Mouse (Mus musculus) embryonic fibroblast, embryonic 13.5 days (primary cell): ENCODE measurements around the gene Cpn1. TPM values are rescaled to one million over a fixed set of nuclear protein-coding genes. Genes with fewer than 3 reads are reported as not detected.

Source experiments
- H3K27ac ChIP-seq: 2 replicates; pipeline ENCODE4 v1.5.1; 2012; ENCODE audit warnings: low read length, control low read depth, inconsistent platforms; ENCODE audit not compliant: insufficient read depth
- H3K4me1 ChIP-seq: 2 replicates; pipeline ENCODE4 v1.6.1; 2011; ENCODE audit warnings: low read length; ENCODE audit not compliant: control insufficient read depth, insufficient read depth
- H3K4me3 ChIP-seq: 2 replicates; pipeline ENCODE4 v1.5.1; 2011; ENCODE audit warnings: mild to moderate bottlenecking, control low read depth, low read length; ENCODE audit not compliant: insufficient read depth
- CTCF ChIP-seq: IDR thresholded peaks from 2 replicates; pipeline ENCODE4 v1.5.1; 2011; ENCODE audit warnings: mild to moderate bottlenecking, control low read depth, low read length, moderate library complexity, borderline replicate concordance; ENCODE audit not compliant: insufficient read depth
- POLR2A ChIP-seq: IDR thresholded peaks from 2 replicates; pipeline ENCODE4 v1.6.1; 2011; ENCODE audit warnings: low read depth, mild to moderate bottlenecking, control low read depth, low read length, moderate library complexity
- polyA plus RNA-seq: library from polyadenylated mRNA; stranded (reverse); fragments of >200 nt; gene quantifications from 2 replicates; pipeline ENCODE4 v1.2.4, GENCODE M21; 2011; ENCODE audit warnings: low read depth; ENCODE audit not compliant: missing spikeins, insufficient read length

The Cpn1 gene
- polyA plus RNA-seq, 1 experiment = not detected

DNA sequence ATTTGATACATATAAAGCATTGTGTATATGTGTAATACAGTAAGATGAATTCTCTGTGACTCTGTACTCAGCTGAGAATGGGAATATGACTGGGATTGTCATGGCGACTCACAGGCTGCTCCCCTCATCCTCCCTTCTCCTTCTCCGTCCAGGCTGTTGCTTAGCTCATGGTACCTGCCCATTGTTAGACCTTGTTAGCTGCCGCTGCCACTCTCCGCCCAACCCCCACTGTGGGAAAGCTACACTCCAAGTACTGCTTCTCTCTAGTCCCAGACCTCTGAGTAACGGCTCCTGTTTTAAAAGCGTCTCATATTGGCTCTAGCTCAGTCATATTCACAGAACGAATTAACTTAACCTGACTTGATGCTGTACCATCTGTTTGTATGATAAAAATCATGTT, 33.4 kb upstream of the Cpn1 start:
- H3K4me1 ChIP-seq = no peaks in the 10 kb centered on the region
- TF ChIP-seq POLR2A (no peak), CTCF (no peak)
- no peak overlapping the region for H3K4me3 ChIP-seq
- no peak overlapping the region for H3K27ac ChIP-seq

- Histone ChIP-seq H3K4me3 (no peak overlapping the region), H3K27ac (no peak overlapping the region), H3K4me1 (no peaks in the 10 kb centered on the region)
- TF ChIP-seq CTCF = no peak
- TF ChIP-seq POLR2A = no peak
Measured at GRCm38 (mm10) chr19:44013862-44014261, 27.5 kb upstream of the Cpn1 start.

GRCm38 (mm10) chr19:44008784-44009183, 22.4 kb upstream of the Cpn1 start:
- no peak for TF ChIP-seq POLR2A
- TF ChIP-seq CTCF = no peak
- H3K27ac ChIP-seq = no peak overlapping the region
- no peak overlapping the region for H3K4me3 ChIP-seq
- no peaks in the 10 kb centered on the region; the same call in 1 of the 2 replicates for H3K4me1 ChIP-seq

DNA sequence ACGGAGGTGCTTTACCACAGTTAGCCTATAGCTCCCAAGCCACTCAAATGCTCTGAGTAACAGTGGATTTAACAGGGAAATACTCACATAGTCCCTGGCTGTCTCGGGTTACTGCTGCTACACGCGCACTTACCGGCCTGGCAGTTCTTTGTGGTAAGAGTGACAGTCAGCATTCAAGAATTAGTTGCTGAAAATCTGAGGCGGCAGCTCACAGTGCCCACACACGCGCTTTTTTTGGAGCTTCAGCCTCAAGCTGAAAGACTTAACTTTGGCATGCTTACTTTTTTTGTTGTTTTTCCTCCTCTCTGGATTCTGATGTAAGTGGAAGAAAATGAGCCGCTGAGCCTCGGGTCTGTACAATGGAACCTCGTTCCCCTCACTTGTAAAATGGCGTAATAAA, 20.8 kb upstream of the Cpn1 start:
- Histone ChIP-seq H3K4me1 (no peaks in the 10 kb centered on the region; the same call in 1 of the 2 replicates), H3K4me3 (no peak overlapping the region), H3K27ac (peak overlapping the region; percentile 68)
- TF ChIP-seq POLR2A (no peak), CTCF (no peak)

- no peak overlapping the region for H3K27ac ChIP-seq
- TF ChIP-seq CTCF (no peak), POLR2A (no peak)
- H3K4me1 ChIP-seq = no peaks in the 10 kb centered on the region; the same call in 1 of the 2 replicates
- no peak overlapping the region for H3K4me3 ChIP-seq
Measured at GRCm38 (mm10) chr19:44005025-44005424, 18.7 kb upstream of the Cpn1 start.

DNA sequence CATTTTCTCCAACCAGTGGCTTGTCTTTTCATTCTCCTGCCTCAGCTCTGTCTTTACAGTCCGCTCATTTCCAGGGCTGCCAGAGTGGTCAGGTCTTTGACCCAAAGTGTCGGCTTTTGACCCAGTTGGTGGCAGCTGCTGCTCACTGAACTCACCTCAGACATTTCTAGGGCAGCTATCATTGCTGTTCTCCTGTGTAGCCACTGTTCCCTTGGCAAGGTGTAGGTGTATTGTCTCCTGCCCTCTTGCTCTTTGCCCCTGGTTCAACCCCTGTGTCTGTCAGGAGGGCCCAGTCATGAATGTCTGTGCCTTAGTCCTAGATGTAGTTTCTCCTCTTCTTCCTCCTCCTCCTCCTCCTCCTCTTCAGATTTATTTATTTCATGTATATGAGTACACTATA, 17.9 kb upstream of the Cpn1 start:
- H3K4me3 ChIP-seq = no peak overlapping the region
- TF ChIP-seq CTCF = no peak
- TF ChIP-seq POLR2A = no peak
- H3K4me1 ChIP-seq = no peaks in the 10 kb centered on the region; the same call in 1 of the 2 replicates
- H3K27ac ChIP-seq = no peak overlapping the region

DNA sequence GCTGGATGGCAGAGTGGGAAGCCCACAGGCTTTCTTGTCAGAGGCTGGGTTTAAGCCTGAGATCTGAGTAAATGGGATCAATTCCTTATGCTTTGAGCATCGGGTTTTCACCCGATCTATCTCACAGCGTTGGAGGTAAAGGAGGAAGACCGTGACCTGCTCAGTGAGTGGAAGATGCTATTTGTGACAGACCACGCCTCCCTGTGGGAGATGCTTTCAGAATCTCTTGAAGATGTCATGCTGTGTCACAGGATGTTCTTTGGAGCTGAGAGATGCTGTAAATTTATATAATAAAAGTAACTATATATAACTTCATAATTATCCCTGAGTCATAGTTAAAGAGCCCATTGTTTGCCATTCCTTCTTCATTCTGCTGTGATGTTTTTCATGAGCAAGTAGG, 14.4 kb upstream of the Cpn1 start:
- no peak overlapping the region for H3K4me3 ChIP-seq
- no peak overlapping the region for H3K27ac ChIP-seq
- no peak for TF ChIP-seq POLR2A
- no peak for TF ChIP-seq CTCF
- no peaks in the 10 kb centered on the region for H3K4me1 ChIP-seq

GRCm38 (mm10) chr19:44000061-44000460, 13.7 kb upstream of the Cpn1 start:
- Histone ChIP-seq H3K4me3 (no peak overlapping the region), H3K4me1 (no peaks in the 10 kb centered on the region), H3K27ac (no peak overlapping the region)
- TF ChIP-seq CTCF (no peak), POLR2A (no peak)

DNA sequence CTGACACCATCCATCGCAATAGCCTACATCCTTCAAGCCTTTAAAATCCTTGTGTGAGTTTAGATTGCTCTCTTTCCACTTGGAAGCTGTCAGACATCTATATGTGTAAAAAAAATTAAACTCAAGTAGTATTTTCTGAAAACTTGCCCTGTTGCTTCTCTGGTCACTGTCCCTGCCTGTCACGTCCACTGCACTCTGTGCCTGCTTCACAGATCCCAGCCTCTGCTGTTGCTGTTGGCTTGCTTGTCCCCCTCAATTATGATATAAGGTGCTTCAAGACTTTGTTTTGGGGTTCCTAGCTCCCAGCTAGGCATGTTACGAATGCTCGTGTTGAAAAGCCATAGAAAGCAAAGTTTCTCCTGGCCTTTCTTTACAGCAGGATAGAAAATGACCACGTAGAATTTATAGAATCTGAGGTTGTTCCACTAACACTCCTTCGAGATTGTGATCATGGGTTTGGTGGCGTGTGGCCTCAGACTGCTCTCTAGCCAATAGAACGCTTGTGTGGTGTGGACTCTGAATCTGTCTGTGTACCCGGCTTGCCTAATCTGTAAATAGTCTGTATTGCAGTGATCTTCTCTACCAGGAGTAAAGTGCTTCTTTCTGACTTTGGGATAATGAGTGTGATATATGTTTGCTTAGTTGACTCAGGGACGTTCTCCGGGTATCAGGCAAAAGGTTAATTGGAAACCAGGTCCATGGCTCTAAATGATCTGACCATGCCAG, 12.6 kb upstream of the Cpn1 start:
- TF ChIP-seq CTCF = no peak
- TF ChIP-seq POLR2A = no peak
- Histone ChIP-seq H3K4me1 (no peaks in the 10 kb centered on the region), H3K4me3 (no peak overlapping the region), H3K27ac (no peak overlapping the region)

GRCm38 (mm10) chr19:43998101-43998500, 11.7 kb upstream of the Cpn1 start:
- H3K4me3 ChIP-seq = no peak overlapping the region
- H3K27ac ChIP-seq = no peak overlapping the region
- no peaks in the 10 kb centered on the region for H3K4me1 ChIP-seq
- TF ChIP-seq CTCF (no peak), POLR2A (no peak)

DNA sequence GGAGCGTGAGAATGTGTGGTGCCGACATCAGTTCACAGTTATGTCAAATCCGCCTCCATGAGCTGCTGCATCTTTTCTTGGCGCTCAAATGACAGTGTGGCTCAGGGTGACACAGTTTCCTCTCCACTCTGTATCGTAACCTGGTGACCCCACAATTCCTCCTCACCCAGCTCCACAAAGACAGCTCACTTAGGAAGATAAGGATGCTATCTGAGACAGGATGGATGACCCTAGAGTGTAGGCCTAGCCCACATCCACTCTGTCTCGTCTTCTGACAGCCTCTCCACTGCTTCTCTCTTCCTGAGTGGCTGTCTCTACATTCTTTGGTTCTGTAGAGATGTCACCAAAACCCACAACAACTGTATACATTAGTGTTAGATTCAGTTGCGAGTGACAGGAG, 9.1 kb upstream of the Cpn1 start:
- TF ChIP-seq CTCF (no peak), POLR2A (no peak)
- H3K4me3 ChIP-seq = no peak overlapping the region
- H3K4me1 ChIP-seq = no peaks in the 10 kb centered on the region
- no peak overlapping the region for H3K27ac ChIP-seq
